16 mouse cellular contexts compared by ENCODE assay signal in the genomic region with DNA sequence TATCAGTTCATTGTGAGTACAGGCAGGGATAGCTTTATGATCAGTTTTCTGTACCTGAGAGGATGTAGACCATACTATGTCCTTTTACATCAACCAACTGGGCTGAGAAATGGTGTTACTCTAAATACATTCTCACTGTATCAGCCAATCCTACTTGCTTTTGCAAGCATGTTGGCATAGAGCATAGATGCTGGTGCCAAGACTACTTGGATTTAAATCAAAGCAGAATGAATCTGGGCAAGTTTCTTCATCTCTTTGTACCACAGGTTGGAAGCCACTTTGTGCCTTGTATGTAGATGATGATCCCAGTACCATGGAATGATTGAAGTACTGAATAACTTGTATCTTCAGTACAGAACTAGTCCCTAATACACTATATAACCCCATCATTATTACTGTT.
"Had no signal": no experiment of that assay in that cellular context is flagged by ENCODE, and none has a peak within 500 bp of the region (broad histone marks: within the 10 kb centered on the region; RNA-seq: fewer than 3 reads in every experiment).

No protein-coding gene starts in this region.

- DNase-seq: kidney, postnatal 4 days; lung, embryonic 14.5 days; lung, postnatal 10 days; lung, postnatal 4 days; midbrain, embryonic 14.5 days; retina, postnatal 1 day; right cerebral cortex, postnatal 4 days; spleen, adult 18-20 months; thymus, adult 18-20 months; thymus, postnatal 14 days had no signal

- H3K9ac ChIP-seq: limb, embryonic 13.5 days; lung, embryonic 14.5 days; neural tube, embryonic 13.5 days had no signal

- H3K27ac ChIP-seq: kidney, postnatal 0 days; layer of hippocampus, adult 2 months; limb, embryonic 13.5 days; midbrain, embryonic 10.5 days; neural tube, embryonic 13.5 days had no signal

- H3K36me3 ChIP-seq: limb, embryonic 13.5 days; midbrain, embryonic 10.5 days; neural tube, embryonic 13.5 days had no signal

- H3K4me3 ChIP-seq: layer of hippocampus, adult 2 months; limb, embryonic 13.5 days; midbrain, embryonic 10.5 days; neural tube, embryonic 13.5 days had no signal

- H3K9me3 ChIP-seq: limb, embryonic 13.5 days; midbrain, embryonic 10.5 days; neural tube, embryonic 13.5 days had no signal

- H3K4me2 ChIP-seq: limb, embryonic 13.5 days; liver, embryonic 11.5 days; lung, embryonic 14.5 days; neural tube, embryonic 13.5 days had no signal

- H3K27me3 ChIP-seq: limb, embryonic 13.5 days; neural tube, embryonic 13.5 days had no signal
